In genomic region chr10:114041991-114042390, GRCm38 (mm10) we compare ENCODE assay signal across 22 mouse cellular contexts.
"Had no signal": no experiment of that assay in that cellular context is flagged by ENCODE, and none has a peak within 500 bp of the region (broad histone marks: within the 10 kb centered on the region; RNA-seq: fewer than 3 reads in every experiment).

No protein-coding gene starts in this region.

- H3K27me3 ChIP-seq: kidney, embryonic 15.5 days; limb, embryonic 12.5 days; limb, embryonic 15.5 days; midbrain, embryonic 12.5 days; neural tube, embryonic 13.5 days; stomach, embryonic 15.5 days had no signal

- H3K4me1 ChIP-seq: kidney, embryonic 15.5 days; limb, embryonic 12.5 days; limb, embryonic 15.5 days; midbrain, embryonic 12.5 days; neural tube, embryonic 13.5 days; stomach, embryonic 15.5 days had no signal

- H3K4me2 ChIP-seq: kidney, embryonic 15.5 days; limb, embryonic 12.5 days; limb, embryonic 15.5 days; liver, embryonic 11.5 days; lung, embryonic 14.5 days; midbrain, embryonic 12.5 days; neural tube, embryonic 13.5 days; stomach, embryonic 15.5 days had no signal

- ATAC-seq: liver, postnatal 0 days; lung, postnatal 0 days; midbrain, embryonic 16.5 days had no signal

- DNase-seq: kidney, postnatal 10 days; kidney, postnatal 36 days; left cerebral cortex, postnatal 4 days; liver, postnatal 0 days; lung, embryonic 14.5 days; retina, postnatal 1 day; right cerebral cortex, postnatal 25 days; spleen, adult 18-20 months; thymus, adult 18-20 months; thymus, postnatal 36 days had no signal

- H3K36me3 ChIP-seq: kidney, embryonic 15.5 days; limb, embryonic 12.5 days; limb, embryonic 15.5 days; midbrain, embryonic 12.5 days; neural tube, embryonic 13.5 days; stomach, embryonic 15.5 days had no signal

- H3K9me3 ChIP-seq: kidney, embryonic 15.5 days; limb, embryonic 12.5 days; limb, embryonic 15.5 days; midbrain, embryonic 12.5 days; neural tube, embryonic 13.5 days; stomach, embryonic 15.5 days had no signal

- H3K4me3 ChIP-seq: kidney, embryonic 15.5 days; limb, embryonic 12.5 days; limb, embryonic 15.5 days; midbrain, embryonic 12.5 days; myocyte; neural tube, embryonic 13.5 days; stomach, embryonic 15.5 days had no signal

- H3K27ac ChIP-seq: kidney, embryonic 15.5 days; limb, embryonic 12.5 days; limb, embryonic 15.5 days; liver, embryonic 14.5 days; macrophage; midbrain, embryonic 12.5 days; neural tube, embryonic 13.5 days; stomach, embryonic 15.5 days had no signal

- H3K9ac ChIP-seq: kidney, embryonic 15.5 days; limb, embryonic 12.5 days; limb, embryonic 15.5 days; liver, embryonic 14.5 days; liver, postnatal 0 days; lung, embryonic 14.5 days; midbrain, embryonic 12.5 days; neural tube, embryonic 13.5 days; stomach, embryonic 15.5 days had no signal
